Mouse (Mus musculus): Measurements from ENCODE around the gene Gm10803.
"Not testable (repeated sequence)": the region's sequence is repeated elsewhere in the genome, so short reads cannot be mapped to it uniquely, and the experiment has no call there.

Gm10803 gene

GRCm38 (mm10) chr2:93560268-93560667 lies at the start of gene Gm10803:
Gm10803 (plus strand) TSS chr2:93560568.
- not testable (repeated sequence) for DNase-seq (ENCODE audit: low read depth)

GRCm38 (mm10) chr2:93510839-93511238 lies 49.5 kb upstream of the Gm10803 start:
- DNase-seq (ENCODE audit: low read depth), result no peak

GRCm38 (mm10) chr2:93512130-93512529 lies 48.2 kb upstream of the Gm10803 start:
- DNase-seq (ENCODE audit: low read depth), result no peak

- DNase-seq (ENCODE audit: low read depth), result no peak
These were observed 45.1 kb upstream of the Gm10803 start for GRCm38 (mm10) chr2:93515246-93515645.

- DNase-seq (ENCODE audit: low read depth), result peak; percentile 51
These were observed 39.3 kb upstream of the Gm10803 start for GRCm38 (mm10) chr2:93521042-93521441.

GRCm38 (mm10) chr2:93521571-93521970 lies 38.8 kb upstream of the Gm10803 start:
- no peak for DNase-seq (ENCODE audit: low read depth)

- DNase-seq (ENCODE audit: low read depth), result peak; percentile 41
These were observed 38.4 kb upstream of the Gm10803 start for GRCm38 (mm10) chr2:93522005-93522404.

- no peak for DNase-seq (ENCODE audit: low read depth)
These were observed 35.2 kb upstream of the Gm10803 start for GRCm38 (mm10) chr2:93525033-93525762.

GRCm38 (mm10) chr2:93529602-93530001 lies 30.8 kb upstream of the Gm10803 start:
- no peak for DNase-seq (ENCODE audit: low read depth)

GRCm38 (mm10) chr2:93533891-93534290 lies 26.5 kb upstream of the Gm10803 start:
- DNase-seq (ENCODE audit: low read depth), result no peak

- no peak for DNase-seq (ENCODE audit: low read depth)
These were observed 22.9 kb upstream of the Gm10803 start for GRCm38 (mm10) chr2:93537385-93537967.

GRCm38 (mm10) chr2:93538140-93538539 lies 22.2 kb upstream of the Gm10803 start:
- DNase-seq (ENCODE audit: low read depth), result no peak

GRCm38 (mm10) chr2:93541771-93542170 lies 18.6 kb upstream of the Gm10803 start:
- no peak for DNase-seq (ENCODE audit: low read depth)

- DNase-seq (ENCODE audit: low read depth), result no peak
These were observed 7.5 kb upstream of the Gm10803 start for GRCm38 (mm10) chr2:93552676-93553521.

- DNase-seq (ENCODE audit: low read depth), result no peak
These were observed 6.5 kb upstream of the Gm10803 start for GRCm38 (mm10) chr2:93553905-93554304.

- no peak for DNase-seq (ENCODE audit: low read depth)
These were observed 5.3 kb downstream of the Gm10803 start for GRCm38 (mm10) chr2:93565647-93566046.

- peak; percentile 57 for DNase-seq (ENCODE audit: low read depth)
These were observed 7.3 kb downstream of the Gm10803 start for GRCm38 (mm10) chr2:93567675-93568074.

- DNase-seq (ENCODE audit: low read depth), result peak; percentile 39
These were observed 12.2 kb downstream of the Gm10803 start for GRCm38 (mm10) chr2:93572565-93572964.

GRCm38 (mm10) chr2:93581271-93581670 lies 20.9 kb downstream of the Gm10803 start:
- DNase-seq (ENCODE audit: low read depth), result no peak

- no peak for DNase-seq (ENCODE audit: low read depth)
These were observed 25.5 kb downstream of the Gm10803 start for GRCm38 (mm10) chr2:93585821-93586220.

- no peak for DNase-seq (ENCODE audit: low read depth)
These were observed 27.1 kb downstream of the Gm10803 start for GRCm38 (mm10) chr2:93587446-93587845.

GRCm38 (mm10) chr2:93589875-93590274 lies 29.5 kb downstream of the Gm10803 start:
- no peak for DNase-seq (ENCODE audit: low read depth)

- DNase-seq (ENCODE audit: low read depth), result no peak
These were observed 31.3 kb downstream of the Gm10803 start for GRCm38 (mm10) chr2:93591706-93592105.

Measured in fibroblast of lung, adult 2 months (primary cell).